Mouse (Mus musculus) embryonic facial prominence, embryonic 14.5 days (tissue): ENCODE measurements at regions not wholly inside any gene's neighbourhood (a gene's known extent, or its start where the extent isn't known, plus 50 kb on each side); places are given as distances from the start of the nearest gene placed in this dataset.
A peak's percentile ranks its signal among the peaks of the same experiment; 100 is the strongest.

Experiments
- ATAC-seq: fragments of 200-750 bp; cut with Nextera tagmentation; 2 replicates; pipeline ENCODE4 v1.8.0; 2017; ENCODE audit warnings: low read depth, moderate number of reproducible peaks, moderate TSS enrichment
- DNase-seq: peaks from one replicate; pipeline ENCODE4 v3.0.0-alpha.2; 2015; ENCODE audit warnings: low spot score
- H3K27ac ChIP-seq: fragments of 300-500 bp; sonication (generic); replicated peaks from 2 replicates; pipeline ENCODE4 v1.5.1; 2014; ENCODE audit warnings: low read depth, mild to moderate bottlenecking, low read length, moderate library complexity
- H3K27me3 ChIP-seq: fragments of 300-500 bp; sonication (generic); replicated peaks from 2 replicates; pipeline ENCODE4 v1.6.1; 2014; ENCODE audit warnings: low read length; ENCODE audit not compliant: control insufficient read depth, insufficient read depth
- H3K36me3 ChIP-seq: fragments of 300-500 bp; sonication (generic); 2 replicates; pipeline ENCODE4 v1.6.1; 2014; ENCODE audit warnings: low read length, mixed read lengths; ENCODE audit not compliant: control insufficient read depth, insufficient read depth
- H3K4me1 ChIP-seq: fragments of 300-500 bp; sonication (generic); 2 replicates; pipeline ENCODE4 v1.6.1; 2014; ENCODE audit warnings: antibody characterized with exemption, low read length; ENCODE audit not compliant: control insufficient read depth, insufficient read depth
- H3K4me2 ChIP-seq: fragments of 300-500 bp; sonication (generic); 2 replicates; pipeline ENCODE4 v1.6.1; 2014; ENCODE audit warnings: low read depth, mild to moderate bottlenecking, low read length, moderate library complexity, mixed read lengths
- H3K4me3 ChIP-seq: fragments of 300-500 bp; sonication (generic); 2 replicates; pipeline ENCODE4 v1.5.1; 2014; ENCODE audit warnings: low read depth, mild to moderate bottlenecking, low read length
- H3K9ac ChIP-seq: fragments of 300-500 bp; sonication (generic); 2 replicates; pipeline ENCODE4 v1.6.1; 2014; ENCODE audit warnings: low read depth, mild to moderate bottlenecking, low read length, moderate library complexity, mixed read lengths
- H3K9me3 ChIP-seq: fragments of 300-500 bp; sonication (generic); 2 replicates; pipeline ENCODE4 v1.6.1; 2016; ENCODE audit warnings: low read length; ENCODE audit not compliant: control insufficient read depth
- WGBS: fragments of 180-500 bp; shearing (Covaris S2); extraction: QIAGEN DNeasy Blood & Tissue Kit; methylation state at CpG from one replicate; pipeline ENCODE4 v1.1.7; 2014; 5-methylcytosine and 5-hydroxymethylcytosine counted together

GRCm38 (mm10) chr15:87398396-87398795 is 145.7 kb upstream of the Fam19a5 start:
- Histone ChIP-seq H3K36me3 (no peaks in the 10 kb centered on the region), H3K27ac (no peak overlapping the region), H3K4me3 (no peak overlapping the region), H3K4me2 (no peak overlapping the region), H3K4me1 (no peaks in the 10 kb centered on the region), H3K27me3 (no peaks in the 10 kb centered on the region), H3K9me3 (no peaks in the 10 kb centered on the region), H3K9ac (no peak overlapping the region)
- DNase-seq (no peak), ATAC-seq (no peak)
- WGBS = 33% methylated on average over 4 of the region's 4 CpGs

DNA sequence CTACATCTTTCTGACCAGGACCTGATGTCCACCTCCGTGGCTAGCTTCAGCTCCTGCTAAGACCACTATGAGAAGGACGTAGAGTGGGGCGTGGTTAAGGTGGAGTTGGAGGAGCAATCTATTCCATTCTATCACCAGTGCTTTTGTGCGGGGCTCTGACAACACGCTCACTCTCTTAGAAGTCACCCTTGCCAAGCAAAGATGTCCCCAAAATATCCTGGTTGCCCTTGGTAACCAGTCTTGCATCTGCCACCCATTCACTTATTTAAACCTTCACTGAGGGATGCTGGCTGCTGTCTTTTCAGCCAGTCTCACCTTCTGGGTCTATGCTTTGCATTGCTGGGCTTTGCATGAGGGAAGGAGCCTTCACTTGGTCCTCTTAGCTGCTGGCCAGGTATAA is 138.4 kb upstream of the Fam19a5 start:
- Histone ChIP-seq H3K9me3 (no peaks in the 10 kb centered on the region), H3K27ac (no peak overlapping the region), H3K27me3 (no peaks in the 10 kb centered on the region), H3K9ac (no peak overlapping the region), H3K36me3 (no peaks in the 10 kb centered on the region), H3K4me2 (no peak overlapping the region), H3K4me3 (no peak overlapping the region), H3K4me1 (no peaks in the 10 kb centered on the region)
- no peak for DNase-seq
- no peak for ATAC-seq
- 96% methylated on average over 5 of the region's 5 CpGs for WGBS

DNA sequence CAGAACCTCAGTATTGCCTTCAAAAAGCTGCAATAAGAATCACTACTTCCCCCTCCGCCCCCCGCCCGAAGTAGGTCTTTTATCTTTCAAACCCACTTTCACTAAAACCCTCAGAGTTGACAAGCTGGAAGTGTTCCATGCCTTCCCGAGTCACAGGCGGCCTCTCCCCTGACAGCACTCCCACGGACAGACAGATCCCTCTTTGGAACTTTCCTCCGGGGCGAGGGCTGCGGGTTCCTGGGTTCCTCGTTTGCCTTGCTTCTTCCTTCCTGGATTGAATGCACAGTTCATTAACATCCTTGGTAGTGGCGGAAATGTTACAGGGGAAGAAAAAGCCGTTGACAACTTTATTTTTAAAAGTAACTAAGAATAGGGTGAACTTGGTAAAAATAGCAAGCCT is 132.1 kb upstream of the Fam19a5 start:
- ATAC-seq = no peak

DNA sequence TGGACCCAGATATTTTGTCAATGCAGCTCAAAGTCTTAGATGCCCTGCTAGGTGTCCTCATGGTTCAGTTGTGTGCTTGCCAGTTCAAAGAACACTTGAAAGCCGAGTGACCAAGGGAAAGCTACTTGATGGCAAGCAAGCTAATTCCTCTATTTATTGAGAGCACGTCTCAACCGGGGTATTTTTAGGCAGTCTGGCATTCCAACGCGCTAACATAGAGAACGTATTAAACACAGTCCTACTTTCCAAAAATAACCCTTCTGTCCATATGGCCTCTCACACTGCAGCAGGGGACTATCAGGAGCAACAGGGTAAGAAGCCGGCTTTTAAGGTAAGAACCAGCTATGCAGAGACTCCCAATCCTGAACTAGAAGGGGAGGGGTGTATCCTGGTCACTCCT is 128.1 kb upstream of the Fam19a5 start:
- DNase-seq (no peak), ATAC-seq (no peak)
- H3K27ac ChIP-seq = no peak overlapping the region
- no peaks in the 10 kb centered on the region for H3K36me3 ChIP-seq
- H3K4me1 ChIP-seq = no peaks in the 10 kb centered on the region
- no peak overlapping the region for H3K9ac ChIP-seq
- H3K4me2 ChIP-seq = no peak overlapping the region
- no peak overlapping the region for H3K4me3 ChIP-seq
- no peaks in the 10 kb centered on the region for H3K27me3 ChIP-seq
- H3K9me3 ChIP-seq = no peaks in the 10 kb centered on the region
- 84% methylated on average over 7 of the region's 7 CpGs for WGBS

More for the DNA sequence above, 132.1 kb upstream of the Fam19a5 start:
- Histone ChIP-seq H3K36me3 (no peaks in the 10 kb centered on the region), H3K27ac (no peak overlapping the region), H3K9me3 (no peaks in the 10 kb centered on the region), H3K27me3 (no peaks in the 10 kb centered on the region), H3K4me3 (no peak overlapping the region), H3K4me1 (no peaks in the 10 kb centered on the region), H3K4me2 (no peak overlapping the region), H3K9ac (no peak overlapping the region)
- 53% methylated on average over 12 of the region's 12 CpGs for WGBS
- no peak for DNase-seq

DNA sequence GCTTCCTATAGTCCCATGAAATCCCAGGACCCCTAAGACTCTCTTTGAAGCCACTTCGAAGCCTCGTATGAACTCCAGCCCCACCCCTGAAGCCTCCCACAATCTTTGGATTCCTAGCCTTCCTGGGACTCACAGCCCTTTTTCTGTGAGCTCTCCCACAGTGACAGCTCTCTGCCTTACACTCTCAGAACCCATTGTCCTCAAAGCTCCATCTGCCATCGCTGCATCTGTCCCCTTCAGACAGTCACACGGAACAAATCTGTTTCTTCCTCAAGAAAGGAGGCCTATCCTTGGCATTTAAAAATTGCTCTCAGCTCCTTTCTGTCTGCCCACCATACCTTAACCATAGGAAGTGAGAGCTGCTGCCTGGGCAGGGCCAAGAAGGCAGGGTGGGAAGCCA is 122.4 kb upstream of the Fam19a5 start:
- H3K9ac ChIP-seq = no peak overlapping the region
- 90% methylated on average over 4 of the region's 4 CpGs for WGBS
- H3K4me3 ChIP-seq = no peak overlapping the region
- H3K27me3 ChIP-seq = no peaks in the 10 kb centered on the region
- DNase-seq = no peak
- H3K27ac ChIP-seq = no peak overlapping the region
- no peaks in the 10 kb centered on the region for H3K36me3 ChIP-seq
- no peaks in the 10 kb centered on the region for H3K4me1 ChIP-seq
- H3K4me2 ChIP-seq = no peak overlapping the region
- H3K9me3 ChIP-seq = no peaks in the 10 kb centered on the region
- ATAC-seq = no peak

- ATAC-seq = no peak
- H3K4me1 ChIP-seq = no peaks in the 10 kb centered on the region
These were observed 110.8 kb upstream of the Fam19a5 start for GRCm38 (mm10) chr15:87433306-87433705.

GRCm38 (mm10) chr15:87433901-87434300 is 110.2 kb upstream of the Fam19a5 start:
- no peak for DNase-seq
- H3K4me1 ChIP-seq = no peaks in the 10 kb centered on the region

More at GRCm38 (mm10) chr15:87433306-87433705, 110.8 kb upstream of the Fam19a5 start:
- H3K4me2 ChIP-seq = no peak overlapping the region
- no peak overlapping the region for H3K27ac ChIP-seq
- no peaks in the 10 kb centered on the region for H3K9me3 ChIP-seq
- DNase-seq = peak; percentile 23
- no peaks in the 10 kb centered on the region for H3K36me3 ChIP-seq
- 55% methylated on average over 6 of the region's 6 CpGs for WGBS
- no peak overlapping the region for H3K4me3 ChIP-seq
- H3K27me3 ChIP-seq = no peaks in the 10 kb centered on the region
- no peak overlapping the region for H3K9ac ChIP-seq

GRCm38 (mm10) chr15:87435566-87435965 is 108.5 kb upstream of the Fam19a5 start:
- ATAC-seq (no peak), DNase-seq (no peak)
- no peak overlapping the region for H3K9ac ChIP-seq
- WGBS = 82% methylated on average over 2 of the region's 2 CpGs
- H3K4me1 ChIP-seq = no peaks in the 10 kb centered on the region
- no peaks in the 10 kb centered on the region for H3K36me3 ChIP-seq
- no peak overlapping the region for H3K4me2 ChIP-seq
- H3K9me3 ChIP-seq = no peaks in the 10 kb centered on the region
- no peak overlapping the region for H3K4me3 ChIP-seq
- no peak overlapping the region for H3K27ac ChIP-seq
- H3K27me3 ChIP-seq = no peaks in the 10 kb centered on the region

More at GRCm38 (mm10) chr15:87433901-87434300, 110.2 kb upstream of the Fam19a5 start:
- no peak overlapping the region for H3K4me2 ChIP-seq
- no peaks in the 10 kb centered on the region for H3K9me3 ChIP-seq
- H3K36me3 ChIP-seq = no peaks in the 10 kb centered on the region
- H3K4me3 ChIP-seq = no peak overlapping the region
- H3K9ac ChIP-seq = no peak overlapping the region
- 81% methylated on average over 12 of the region's 12 CpGs for WGBS
- H3K27ac ChIP-seq = no peak overlapping the region
- no peaks in the 10 kb centered on the region for H3K27me3 ChIP-seq
- no peak for ATAC-seq

DNA sequence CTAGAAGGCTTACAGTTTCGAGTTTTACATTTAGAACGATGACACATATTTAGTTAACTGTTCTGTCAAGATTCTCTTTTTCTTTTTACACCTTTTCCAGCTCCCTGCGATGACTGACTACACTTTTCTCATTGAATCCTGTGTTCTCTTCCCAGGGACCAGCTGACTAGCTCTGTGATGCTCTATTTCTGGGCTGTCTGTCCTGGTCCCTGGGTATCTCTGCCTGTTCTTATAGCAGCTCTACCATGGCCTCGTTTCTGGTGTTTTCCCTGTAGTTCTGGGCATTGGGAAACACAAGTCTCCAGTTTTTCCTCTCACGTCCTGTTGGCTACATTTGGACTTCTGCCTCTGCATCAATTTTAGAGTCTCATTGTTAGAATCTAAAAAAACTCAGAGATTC is 106.5 kb upstream of the Fam19a5 start:
- no peak overlapping the region for H3K9ac ChIP-seq
- H3K9me3 ChIP-seq = no peaks in the 10 kb centered on the region
- H3K27me3 ChIP-seq = no peaks in the 10 kb centered on the region
- ATAC-seq = no peak
- H3K4me1 ChIP-seq = no peaks in the 10 kb centered on the region
- no peaks in the 10 kb centered on the region for H3K36me3 ChIP-seq
- H3K4me3 ChIP-seq = no peak overlapping the region
- no peak overlapping the region for H3K27ac ChIP-seq
- H3K4me2 ChIP-seq = no peak overlapping the region
- no peak for DNase-seq
- 71% methylated on average over 5 of the region's 5 CpGs for WGBS
